Mouse (Mus musculus) ZHBTc4 (cell line): ENCODE results near the gene Ggcx.

Experiments used
- DNase-seq: peaks from one replicate; pipeline ENCODE4 v3.0.0-alpha.2; 2011; ENCODE audit warnings: low read depth, low spot score

Gene Ggcx

DNA sequence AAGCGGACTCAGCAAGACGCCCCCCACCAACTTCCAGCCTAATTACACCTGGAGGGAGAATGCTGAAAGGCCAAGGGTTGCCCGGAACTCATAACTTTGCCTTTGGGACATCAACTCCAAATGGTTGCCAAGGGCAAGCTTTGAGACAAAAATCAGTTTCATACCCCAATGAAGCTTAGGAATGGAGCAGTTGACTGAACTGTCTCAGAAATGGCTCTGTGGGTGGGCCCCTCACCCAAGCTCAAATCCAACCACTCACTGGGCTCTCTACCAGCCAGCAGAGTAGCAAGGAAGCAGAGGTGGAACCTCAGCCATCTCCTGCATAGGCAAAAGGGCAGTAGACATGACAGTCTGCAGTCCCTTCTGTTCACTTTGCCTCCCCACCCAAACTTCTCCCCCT, 26.3 kb upstream of the Ggcx start:
- no peak for DNase-seq

- no peak for DNase-seq
These were observed 25.8 kb upstream of the Ggcx start for GRCm38 (mm10) chr6:72388266-72388665.

DNA sequence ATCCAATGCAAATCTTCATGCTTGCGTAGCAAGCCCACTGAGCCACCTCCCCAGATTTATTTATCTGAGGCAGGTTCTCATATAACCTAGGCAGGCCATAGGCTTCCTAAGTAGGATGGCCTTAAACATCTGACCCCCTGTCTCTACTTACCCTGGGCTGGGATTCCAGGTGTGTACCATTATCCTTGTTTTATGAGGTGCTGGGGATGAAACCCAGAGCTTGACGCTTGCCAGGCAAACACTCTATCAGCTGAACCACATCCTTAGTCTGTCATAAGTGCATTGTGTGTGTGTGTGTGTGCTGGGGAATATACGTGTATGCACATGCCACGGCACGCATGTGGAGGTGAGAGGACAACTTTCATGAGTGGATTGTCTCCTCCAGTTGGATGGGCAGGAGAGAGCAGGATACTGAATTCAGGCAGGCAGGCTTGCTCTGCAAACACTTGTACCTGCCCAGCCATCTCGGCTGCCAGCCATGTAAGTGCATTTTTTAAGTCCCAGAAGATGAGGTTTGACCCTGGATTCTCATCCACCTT, 25.2 kb upstream of the Ggcx start:
- DNase-seq: no peak

DNA sequence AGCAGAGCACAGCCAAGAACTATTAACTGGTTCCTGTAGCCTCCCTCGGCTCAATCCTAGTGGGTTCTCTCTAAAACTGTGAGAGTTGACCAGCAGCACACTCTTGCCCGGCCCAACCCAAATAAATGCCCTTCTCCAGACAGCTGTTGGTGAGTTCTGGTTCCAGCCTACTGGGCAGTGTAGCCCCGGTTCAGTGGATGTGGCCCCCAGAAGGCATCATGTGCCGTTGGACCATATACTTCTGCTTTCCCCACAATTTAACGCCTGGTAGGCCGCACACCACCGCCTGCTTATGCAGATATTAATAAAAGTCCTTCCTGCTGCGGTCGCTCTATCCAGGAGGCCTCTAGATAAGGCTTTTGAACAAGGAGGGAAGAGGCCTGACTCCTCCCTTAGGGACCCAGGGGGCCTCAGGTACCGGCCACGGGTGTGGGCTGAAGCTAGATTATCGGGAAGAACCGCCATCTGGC, 24.6 kb upstream of the Ggcx start:
- DNase-seq: peak; percentile 35

DNA sequence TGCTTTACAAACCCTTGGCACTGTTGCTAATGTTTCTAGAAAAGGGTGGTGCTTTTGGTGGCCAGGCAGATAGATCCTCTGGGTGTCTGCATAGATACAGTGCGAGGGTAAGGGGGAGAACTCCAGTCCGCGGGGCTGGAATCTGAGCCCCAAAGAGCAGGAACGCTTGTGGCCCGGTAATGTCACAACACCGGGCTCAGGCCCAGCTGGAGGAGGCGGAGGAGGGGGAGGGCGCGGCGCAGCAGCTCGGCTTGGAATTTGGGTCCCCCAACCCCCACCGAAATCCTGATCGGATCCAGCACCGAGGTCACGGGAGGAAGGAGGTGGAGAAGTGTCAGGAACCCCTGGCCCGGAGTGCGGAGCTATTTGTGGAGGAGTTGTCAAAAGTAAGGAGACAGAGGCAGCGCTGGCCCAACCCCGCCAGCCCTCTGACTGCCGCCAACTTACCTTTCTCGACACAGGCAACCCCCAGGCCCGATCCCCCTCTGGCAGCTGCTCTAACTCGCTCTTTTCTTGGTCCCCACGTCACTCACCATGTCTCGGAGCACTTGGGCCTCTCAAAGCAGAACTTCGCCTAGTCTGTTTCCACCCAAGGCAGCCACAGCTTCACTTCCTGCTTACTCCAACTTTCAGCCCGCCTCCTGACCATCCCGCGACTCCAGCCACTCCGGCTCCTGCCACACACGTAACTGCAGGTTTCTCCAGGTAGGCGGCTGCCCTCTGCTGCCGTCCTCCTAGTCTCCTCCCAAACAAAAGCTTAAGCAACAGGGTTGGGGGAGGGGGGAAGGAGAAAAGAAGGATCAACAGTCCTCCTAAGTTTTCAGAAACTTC, 24.0 kb upstream of the Ggcx start, which contains the start of gene Vamp8:
Gene Vamp8, minus strand, starts transcription at position 763 of the 831 bp plus-strand sequence.
- peak; percentile 82 for DNase-seq

DNA sequence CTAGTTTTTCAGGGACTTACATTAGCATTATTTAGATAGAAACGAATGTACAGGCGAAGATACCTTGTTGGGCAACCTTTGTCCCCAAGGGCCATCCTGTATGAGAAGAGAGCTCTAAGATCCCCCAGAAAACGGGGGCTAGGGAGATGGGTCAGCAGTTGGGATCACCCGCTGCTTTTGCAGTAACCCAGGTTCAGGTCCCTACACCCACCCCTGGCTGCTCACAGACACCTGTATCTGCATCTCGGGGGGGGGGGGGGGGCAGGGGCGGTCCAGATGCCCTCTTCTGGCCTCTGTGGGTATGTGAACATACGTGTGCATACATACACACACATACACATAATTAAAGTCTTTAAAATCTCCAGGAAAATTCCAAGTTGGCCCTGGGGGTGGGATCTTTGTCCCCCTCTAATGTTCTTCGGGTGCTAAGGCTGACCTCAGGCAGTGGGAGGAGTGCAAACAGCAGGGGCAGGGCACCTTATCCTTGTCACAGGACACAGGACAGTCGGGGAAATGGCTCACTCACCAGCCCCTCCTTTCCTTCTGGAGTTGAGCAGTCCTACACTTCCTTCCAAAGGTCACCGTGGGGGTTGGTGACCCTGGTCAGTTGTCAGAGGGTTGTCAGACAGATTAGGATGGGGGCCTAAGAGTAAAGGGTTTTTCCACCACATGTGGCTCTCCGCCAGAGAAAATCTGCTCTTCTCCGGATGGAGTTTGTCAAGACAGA, 23.1 kb upstream of the Ggcx start:
- no peak for DNase-seq

- DNase-seq: peak; percentile 67
These were observed 21.8 kb upstream of the Ggcx start for GRCm38 (mm10) chr6:72392341-72392740.

DNA sequence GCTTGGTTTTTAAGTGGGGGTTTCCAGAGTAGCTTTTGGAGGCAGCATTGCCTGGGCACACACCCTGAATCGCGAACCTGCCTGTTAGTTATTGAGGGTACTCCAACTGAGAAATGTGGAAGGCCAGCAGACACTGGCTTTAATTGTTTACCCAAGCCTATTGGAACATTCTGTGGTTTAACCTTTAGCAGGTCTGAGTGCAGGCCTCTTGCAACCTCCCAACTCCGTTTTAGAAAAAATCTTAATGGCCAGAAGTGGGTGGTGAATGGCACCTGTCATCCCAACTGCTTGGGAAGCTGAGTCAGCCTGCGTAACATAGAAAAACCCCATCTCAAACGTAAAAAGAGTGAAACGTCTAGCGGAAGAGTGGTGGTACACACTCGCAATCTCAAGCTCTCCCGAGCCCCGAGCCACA, 17.3 kb upstream of the Ggcx start:
- DNase-seq: no peak

DNA sequence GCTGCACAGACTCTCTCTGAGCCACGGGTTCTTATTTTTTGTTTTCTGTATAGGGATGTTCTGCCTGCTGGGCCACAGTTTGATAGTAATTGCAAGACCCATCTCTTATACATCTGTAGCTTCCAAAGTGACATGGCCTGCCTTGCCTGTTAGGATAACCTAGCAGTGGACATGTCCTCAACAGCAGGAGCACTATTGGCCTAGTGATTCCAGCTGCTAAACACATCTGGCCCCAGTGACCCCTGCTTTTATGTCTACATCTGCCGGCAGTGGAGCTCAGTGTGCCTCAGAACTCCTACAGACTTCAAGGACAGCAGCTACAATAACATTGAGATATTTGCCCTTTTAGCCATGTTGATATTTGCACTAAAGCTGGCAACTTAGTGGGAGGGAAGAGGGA, 14.1 kb upstream of the Ggcx start:
- DNase-seq: no peak

GRCm38 (mm10) chr6:72401875-72402274, 12.2 kb upstream of the Ggcx start:
- peak; percentile 86 for DNase-seq

DNA sequence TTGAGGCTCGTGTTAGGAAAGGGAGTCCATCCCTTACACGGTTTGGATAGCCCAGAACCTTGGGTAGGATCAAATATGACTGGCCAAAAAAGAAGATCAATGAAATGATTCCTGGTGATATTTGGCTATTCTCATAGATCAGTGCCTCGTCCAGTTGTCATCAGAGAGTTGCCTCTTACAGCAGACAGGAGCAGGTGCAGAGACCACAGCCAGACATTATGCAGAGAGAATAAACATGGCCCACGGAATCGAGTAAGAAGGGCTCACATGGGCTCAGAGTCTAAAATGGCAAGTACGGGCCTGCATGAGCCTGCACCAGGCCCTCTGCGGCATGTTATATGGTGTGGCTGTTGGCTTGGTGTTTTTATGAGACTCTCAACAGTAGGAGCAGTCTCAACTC, 8.8 kb upstream of the Ggcx start:
- DNase-seq: no peak

GRCm38 (mm10) chr6:72407119-72407518, 7.0 kb upstream of the Ggcx start:
- peak; percentile 95 for DNase-seq

GRCm38 (mm10) chr6:72409567-72409966, 4.5 kb upstream of the Ggcx start:
- DNase-seq: peak; percentile 89

DNA sequence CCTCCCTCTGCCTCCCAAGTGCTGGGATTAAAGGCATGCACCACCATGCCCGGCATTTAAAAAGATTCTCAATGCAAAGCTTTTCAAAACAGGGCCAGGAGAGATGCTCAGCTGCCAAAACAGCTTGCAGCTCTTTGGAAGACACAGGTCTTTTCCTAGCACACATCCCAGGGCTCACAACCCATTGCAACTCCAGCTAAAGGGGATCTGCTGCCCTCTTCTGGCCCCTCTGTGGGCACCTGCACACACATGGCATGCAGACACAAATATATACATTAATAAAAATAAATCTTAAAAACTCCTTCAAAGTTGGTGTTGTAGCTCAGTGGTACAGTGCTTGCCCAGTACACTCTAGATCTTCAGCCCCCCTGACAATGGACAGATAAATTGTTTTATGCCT, 4.1 kb upstream of the Ggcx start:
- peak; percentile 55 for DNase-seq

- DNase-seq: no peak
These were observed 3.6 kb upstream of the Ggcx start for GRCm38 (mm10) chr6:72410518-72410917.

GRCm38 (mm10) chr6:72415181-72415580, 1.1 kb downstream of the Ggcx start:
- peak; percentile 53 for DNase-seq

DNA sequence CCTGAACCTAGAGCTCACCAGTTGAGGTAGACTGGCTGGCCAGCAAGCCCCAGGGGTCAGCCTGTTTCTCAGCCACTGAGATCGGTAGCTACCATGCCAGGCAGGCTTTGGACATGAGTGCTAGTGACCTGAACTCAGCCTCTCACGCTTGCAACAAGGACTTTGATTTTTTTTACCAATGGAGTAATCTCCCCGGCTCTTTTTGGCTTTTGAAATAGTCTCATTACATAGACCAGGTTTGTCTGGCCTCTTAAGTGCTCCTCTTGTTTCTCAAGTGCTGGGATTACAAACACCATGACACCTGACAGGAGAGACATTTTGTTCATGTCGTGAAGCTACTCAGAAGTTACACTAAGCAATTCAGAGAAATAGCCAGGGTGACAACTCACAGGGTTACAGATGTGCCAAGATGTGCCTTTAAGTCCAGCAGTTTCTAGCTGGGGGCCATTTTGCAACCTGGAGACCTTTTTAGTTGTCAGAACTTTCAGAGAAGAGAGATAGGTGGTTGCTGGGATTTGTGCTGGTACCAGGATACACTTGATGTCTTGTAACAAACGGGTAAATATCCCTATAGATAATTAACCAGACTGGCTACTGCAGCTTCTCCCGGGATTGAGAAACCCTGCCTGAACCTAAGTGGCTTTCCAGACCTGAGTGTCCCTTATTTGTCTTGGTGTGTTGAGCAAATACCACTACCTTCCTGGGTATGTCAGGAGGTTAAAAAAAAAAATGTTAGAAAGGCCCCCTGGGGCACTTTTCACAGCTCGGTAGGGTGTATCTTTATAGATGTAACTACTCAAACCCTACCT, 2.1 kb downstream of the Ggcx start:
- no peak for DNase-seq

GRCm38 (mm10) chr6:72418279-72418678, 4.2 kb downstream of the Ggcx start:
- no peak for DNase-seq

GRCm38 (mm10) chr6:72419806-72420205, 5.7 kb downstream of the Ggcx start:
- DNase-seq: no peak

GRCm38 (mm10) chr6:72420901-72421300, 6.8 kb downstream of the Ggcx start:
- DNase-seq: no peak

DNA sequence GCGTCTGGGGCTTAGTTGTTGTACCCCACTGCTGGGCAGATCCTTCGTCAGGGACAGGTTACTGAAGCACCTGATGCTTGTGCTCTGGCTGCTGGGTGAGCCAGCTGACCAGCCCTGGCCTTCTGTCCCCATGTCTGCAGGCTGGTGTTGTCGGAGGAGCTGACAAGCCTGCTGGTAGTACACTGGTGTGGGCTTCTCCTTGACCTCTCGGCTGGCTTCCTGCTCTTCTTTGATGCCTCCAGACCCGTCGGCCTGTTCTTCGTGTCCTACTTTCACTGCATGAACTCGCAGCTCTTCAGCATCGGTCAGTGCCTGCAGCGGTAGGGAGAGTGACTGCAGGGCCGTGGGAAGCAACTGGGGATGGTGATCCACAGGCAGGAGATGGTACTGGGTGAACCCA, 11.5 kb downstream of the Ggcx start:
- no peak for DNase-seq

DNA sequence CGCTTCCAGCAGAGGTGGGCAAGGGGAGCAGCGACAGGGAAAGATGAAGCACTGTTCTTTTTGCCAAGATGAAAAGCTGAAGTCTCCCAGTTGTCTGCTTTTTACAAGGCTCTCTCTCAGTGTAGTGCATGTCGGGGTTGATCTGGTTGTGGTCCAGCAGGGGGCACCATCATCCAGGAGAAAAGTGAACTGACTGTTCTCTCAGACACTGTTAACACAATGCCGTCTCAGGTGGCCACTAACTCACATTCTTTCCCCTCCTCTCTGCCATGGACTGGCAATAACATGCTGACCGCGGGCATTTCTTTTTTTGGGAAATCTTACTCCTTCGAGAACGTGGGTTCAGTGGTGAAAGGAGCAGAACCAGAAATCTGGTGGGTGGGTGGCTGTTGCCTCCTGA, 13.9 kb downstream of the Ggcx start:
- peak; percentile 84 for DNase-seq
